Mouse (Mus musculus): ENCODE measurements at regions not wholly inside any gene's neighbourhood (a gene's known extent, or its start where the extent isn't known, plus 50 kb on each side); places are given as distances from the start of the nearest gene placed in this dataset.

DNA sequence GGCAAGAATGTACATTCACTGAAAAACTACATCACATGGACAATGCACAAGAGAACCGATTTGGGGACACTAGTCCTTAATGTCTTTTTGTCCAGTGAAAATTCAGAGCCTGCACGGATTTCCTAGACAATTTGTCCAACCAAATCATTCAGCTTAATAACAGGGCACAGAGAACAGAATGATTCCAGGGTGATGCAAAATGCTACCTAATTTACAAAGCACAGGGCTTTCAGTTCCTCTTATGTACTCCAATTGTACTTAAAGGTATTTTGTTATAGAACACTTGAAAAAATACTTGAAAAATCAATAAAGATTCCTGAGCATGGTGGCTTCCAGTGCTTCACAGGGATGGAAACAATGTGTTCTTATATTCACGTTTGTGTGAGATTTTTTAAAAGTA, 75.2 kb upstream of the Pfn2 start:
- Histone ChIP-seq H3K9me3 (ENCODE audit: control insufficient read depth, low read length) (no peaks in the 10 kb centered on the region), H3K9ac (ENCODE audit: low read depth, low read length) (no peak overlapping the region), H3K36me3 (ENCODE audit: control insufficient read depth, insufficient read depth, low read length) (no peaks in the 10 kb centered on the region), H3K27me3 (ENCODE audit: control insufficient read depth, insufficient read depth, low read length) (no peaks in the 10 kb centered on the region), H3K4me2 (replicated peaks; ENCODE audit: low read depth, low read length) (no peak overlapping the region), H3K4me1 (replicated peaks; ENCODE audit: control insufficient read depth, insufficient read depth, low read length) (no peaks in the 10 kb centered on the region), H3K27ac (ENCODE audit: low read depth, low read length) (no peak overlapping the region), H3K4me3 (ENCODE audit: low read depth, low read length) (no peak overlapping the region)
- no peak for ATAC-seq (ENCODE audit: low FRiP score)
- DNase-seq (ENCODE audit: low spot score) = no peak
- WGBS = 79% methylated on average over 3 of the region's 3 CpGs

DNA sequence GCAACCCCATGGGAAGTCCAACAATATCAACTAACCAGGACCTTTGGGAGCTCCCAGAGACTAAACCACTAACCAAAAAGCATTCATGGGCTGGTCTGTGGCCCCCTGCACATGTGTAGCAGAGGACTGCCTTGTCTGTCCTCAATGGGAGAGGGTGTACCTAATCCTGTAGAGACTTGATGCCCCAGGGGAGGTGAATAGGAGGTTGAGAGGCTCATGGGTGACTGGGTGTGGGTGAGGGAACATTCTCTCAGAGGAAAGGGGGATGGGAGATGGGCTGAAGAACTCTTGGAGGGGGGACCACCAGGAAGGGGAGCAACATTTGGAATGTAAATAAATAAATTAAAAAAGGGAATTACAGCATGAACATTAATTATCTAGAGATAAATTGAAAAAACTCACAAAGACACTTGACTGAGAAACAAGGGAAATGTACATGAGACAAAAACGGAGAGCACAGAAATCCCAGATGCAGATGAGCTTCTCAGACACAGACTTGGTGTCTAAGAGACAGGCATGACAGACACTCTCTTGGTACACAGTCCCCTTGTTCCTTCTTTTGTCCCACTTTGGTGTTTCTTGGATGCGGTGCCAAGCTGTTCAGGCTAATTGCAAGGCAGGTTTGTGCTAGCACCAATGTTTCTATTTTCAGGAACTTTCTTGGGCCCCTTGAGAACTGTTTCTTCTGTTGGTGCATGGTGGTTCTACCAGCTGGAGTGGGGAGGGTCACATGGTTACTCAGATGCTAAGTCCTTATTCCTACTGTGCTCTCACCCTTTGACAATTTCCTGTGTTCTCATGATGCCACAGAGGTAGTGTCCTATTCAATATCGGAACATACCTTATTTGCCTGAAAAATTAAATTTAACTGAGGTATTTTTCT, 85.0 kb upstream of the Pfn2 start:
- no peaks in the 10 kb centered on the region for H3K27me3 ChIP-seq (ENCODE audit: control insufficient read depth, insufficient read depth, low read length)
- no peak overlapping the region for H3K27ac ChIP-seq (ENCODE audit: low read depth, low read length)
- H3K4me2 ChIP-seq (replicated peaks; ENCODE audit: low read depth, low read length) = no peak overlapping the region
- no peaks in the 10 kb centered on the region for H3K4me1 ChIP-seq (replicated peaks; ENCODE audit: control insufficient read depth, insufficient read depth, low read length)
- DNase-seq (ENCODE audit: low spot score) (no peak), ATAC-seq (ENCODE audit: low FRiP score) (no peak)
- H3K36me3 ChIP-seq (ENCODE audit: control insufficient read depth, insufficient read depth, low read length) = no peaks in the 10 kb centered on the region
- H3K9ac ChIP-seq (ENCODE audit: low read depth, low read length) = no peak overlapping the region
- H3K9me3 ChIP-seq (ENCODE audit: control insufficient read depth, low read length) = no peaks in the 10 kb centered on the region
- 92% methylated on average over 3 of the region's 3 CpGs for WGBS
- no peak overlapping the region for H3K4me3 ChIP-seq (ENCODE audit: low read depth, low read length)

DNA sequence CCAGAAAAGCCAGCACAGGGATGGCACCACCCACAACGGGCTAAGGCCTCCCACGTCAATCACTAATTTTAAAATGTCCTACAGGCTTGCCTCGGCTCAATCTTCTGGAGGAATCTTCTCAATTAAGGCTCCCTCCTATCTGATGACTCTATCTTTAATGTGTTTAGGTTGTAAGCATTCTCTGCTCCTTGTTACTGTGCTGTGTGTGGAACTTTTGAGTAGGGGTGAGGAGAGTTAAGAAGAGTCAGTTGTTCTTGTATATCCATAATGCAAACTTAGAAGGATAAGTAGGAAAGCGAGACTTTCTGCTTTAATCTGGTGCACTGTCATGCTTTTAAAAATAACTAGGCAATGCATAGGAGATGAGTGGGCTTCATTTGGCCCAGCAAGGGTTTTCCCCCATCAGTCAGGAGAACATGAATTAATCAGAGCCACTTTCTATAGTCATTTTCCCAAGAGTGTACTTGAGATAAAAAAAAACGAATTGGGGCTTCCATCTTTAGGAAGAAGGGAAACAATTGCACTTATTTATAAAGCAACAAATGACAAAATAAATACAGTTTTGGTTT, 87.2 kb upstream of the Pfn2 start:
- Histone ChIP-seq H3K9ac (ENCODE audit: low read depth, low read length) (no peak overlapping the region), H3K27me3 (ENCODE audit: control insufficient read depth, insufficient read depth, low read length) (no peaks in the 10 kb centered on the region), H3K9me3 (ENCODE audit: control insufficient read depth, low read length) (no peaks in the 10 kb centered on the region), H3K36me3 (ENCODE audit: control insufficient read depth, insufficient read depth, low read length) (no peaks in the 10 kb centered on the region), H3K4me3 (ENCODE audit: low read depth, low read length) (no peak overlapping the region), H3K27ac (ENCODE audit: low read depth, low read length) (no peak overlapping the region), H3K4me1 (replicated peaks; ENCODE audit: control insufficient read depth, insufficient read depth, low read length) (no peaks in the 10 kb centered on the region), H3K4me2 (replicated peaks; ENCODE audit: low read depth, low read length) (no peak overlapping the region)
- DNase-seq (ENCODE audit: low spot score) (no peak), ATAC-seq (ENCODE audit: low FRiP score) (no peak)
- 74% methylated on average over 5 of the region's 5 CpGs for WGBS

DNA sequence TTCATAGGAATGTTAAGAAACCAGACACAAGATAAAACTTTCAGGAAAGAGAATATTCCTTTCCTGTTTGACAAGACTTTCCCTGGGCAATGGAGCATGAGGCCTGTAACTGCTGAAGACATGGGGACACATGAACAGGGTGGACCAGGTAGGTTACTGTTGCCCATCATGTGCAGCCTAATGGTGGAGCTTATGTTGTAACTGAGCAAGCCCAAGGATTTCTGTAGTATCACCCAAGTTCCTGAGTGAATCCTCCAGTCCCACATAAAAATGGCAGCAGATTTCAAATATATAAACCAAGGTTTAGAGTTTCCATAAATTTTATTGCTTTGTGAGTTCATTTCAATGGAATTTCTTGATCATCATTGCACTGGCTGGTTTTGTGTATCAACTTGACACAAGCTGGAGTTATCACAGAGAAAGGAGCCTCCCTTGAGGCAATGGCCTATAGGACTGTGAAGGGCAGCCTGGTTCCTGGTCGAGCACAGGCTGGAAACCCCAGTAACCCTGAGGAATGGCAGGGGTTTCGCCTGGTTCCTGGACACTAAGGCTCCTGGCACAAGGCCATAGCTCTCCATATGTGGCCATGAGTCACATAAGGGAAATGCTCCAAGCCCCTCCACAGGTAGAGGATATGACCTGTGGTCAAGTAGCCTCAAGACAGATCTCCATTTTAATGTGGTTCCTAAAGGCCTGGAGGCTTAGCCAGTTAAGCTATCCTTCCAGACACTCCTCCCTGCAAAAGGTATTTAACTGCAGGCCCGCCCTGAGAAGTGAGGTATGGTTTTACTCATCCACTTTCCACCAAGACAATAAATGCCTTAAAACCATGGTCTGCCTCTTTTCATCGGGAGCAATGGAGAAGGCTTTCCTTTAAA, 92.9 kb upstream of the Pfn2 start:
- no peak overlapping the region for H3K4me2 ChIP-seq (replicated peaks; ENCODE audit: low read depth, low read length)
- H3K27ac ChIP-seq (ENCODE audit: low read depth, low read length) = no peak overlapping the region
- H3K9ac ChIP-seq (ENCODE audit: low read depth, low read length) = no peak overlapping the region
- WGBS = 88% methylated on average over 4 of the region's 4 CpGs
- no peaks in the 10 kb centered on the region for H3K9me3 ChIP-seq (ENCODE audit: control insufficient read depth, low read length)
- H3K4me1 ChIP-seq (replicated peaks; ENCODE audit: control insufficient read depth, insufficient read depth, low read length) = no peaks in the 10 kb centered on the region
- H3K27me3 ChIP-seq (ENCODE audit: control insufficient read depth, insufficient read depth, low read length) = no peaks in the 10 kb centered on the region
- H3K4me3 ChIP-seq (ENCODE audit: low read depth, low read length) = no peak overlapping the region
- H3K36me3 ChIP-seq (ENCODE audit: control insufficient read depth, insufficient read depth, low read length) = no peaks in the 10 kb centered on the region
- DNase-seq (ENCODE audit: low spot score) (no peak), ATAC-seq (ENCODE audit: low FRiP score) (no peak)

DNA sequence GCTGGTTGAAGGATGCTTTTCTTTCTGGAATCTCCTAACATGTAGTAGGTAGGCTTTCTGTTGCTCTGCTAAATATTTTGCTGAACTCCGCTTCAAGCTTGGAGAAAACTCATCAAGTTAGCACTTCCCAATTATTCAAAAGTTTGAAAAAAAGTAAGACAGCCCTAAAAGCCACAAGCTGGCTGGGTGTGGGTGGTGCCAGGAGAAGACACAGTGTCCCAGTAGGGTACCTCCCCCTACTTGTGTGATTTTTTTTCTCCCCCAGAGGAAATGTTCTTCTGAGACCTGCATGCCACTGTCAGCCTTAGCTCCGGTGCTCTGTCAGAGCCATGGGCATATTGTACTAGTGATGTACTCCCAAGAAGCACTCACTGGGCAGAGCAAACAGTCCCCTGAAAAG, 96.8 kb upstream of the Pfn2 start:
- H3K9ac ChIP-seq (ENCODE audit: low read depth, low read length) = no peak overlapping the region
- no peaks in the 10 kb centered on the region for H3K36me3 ChIP-seq (ENCODE audit: control insufficient read depth, insufficient read depth, low read length)
- H3K4me3 ChIP-seq (ENCODE audit: low read depth, low read length) = no peak overlapping the region
- DNase-seq (ENCODE audit: low spot score) (no peak), ATAC-seq (ENCODE audit: low FRiP score) (no peak)
- 81% methylated on average over 2 of the region's 2 CpGs for WGBS
- H3K27ac ChIP-seq (ENCODE audit: low read depth, low read length) = no peak overlapping the region
- no peaks in the 10 kb centered on the region for H3K9me3 ChIP-seq (ENCODE audit: control insufficient read depth, low read length)
- H3K4me2 ChIP-seq (replicated peaks; ENCODE audit: low read depth, low read length) = no peak overlapping the region
- no peaks in the 10 kb centered on the region for H3K4me1 ChIP-seq (replicated peaks; ENCODE audit: control insufficient read depth, insufficient read depth, low read length)
- no peaks in the 10 kb centered on the region for H3K27me3 ChIP-seq (ENCODE audit: control insufficient read depth, insufficient read depth, low read length)

DNA sequence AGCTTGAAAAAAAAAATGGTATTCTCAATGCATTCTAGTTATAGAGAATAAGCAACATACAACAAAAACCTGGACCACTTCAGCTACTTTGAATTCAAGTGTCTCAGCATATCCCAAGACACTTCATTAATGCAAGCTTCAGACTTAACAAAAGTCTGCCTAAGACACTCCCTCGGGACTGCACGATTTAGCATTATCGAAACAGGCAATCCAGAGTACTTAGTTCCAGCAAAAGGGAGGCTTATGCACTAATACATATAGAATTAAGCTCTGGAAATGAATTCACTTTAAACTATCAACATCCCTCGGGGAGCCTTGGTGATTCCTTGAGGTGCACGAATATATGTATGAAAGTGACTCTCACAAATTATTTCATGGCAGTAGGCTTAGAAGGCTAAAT, 97.9 kb upstream of the Pfn2 start:
- no peaks in the 10 kb centered on the region for H3K27me3 ChIP-seq (ENCODE audit: control insufficient read depth, insufficient read depth, low read length)
- H3K4me3 ChIP-seq (ENCODE audit: low read depth, low read length) = no peak overlapping the region
- DNase-seq (ENCODE audit: low spot score) = no peak
- 89% methylated on average over 5 of the region's 5 CpGs for WGBS
- no peak overlapping the region for H3K27ac ChIP-seq (ENCODE audit: low read depth, low read length)
- H3K36me3 ChIP-seq (ENCODE audit: control insufficient read depth, insufficient read depth, low read length) = no peaks in the 10 kb centered on the region
- no peak overlapping the region for H3K4me2 ChIP-seq (replicated peaks; ENCODE audit: low read depth, low read length)
- no peak overlapping the region for H3K9ac ChIP-seq (ENCODE audit: low read depth, low read length)
- no peak for ATAC-seq (ENCODE audit: low FRiP score)
- H3K9me3 ChIP-seq (ENCODE audit: control insufficient read depth, low read length) = no peaks in the 10 kb centered on the region
- no peaks in the 10 kb centered on the region for H3K4me1 ChIP-seq (replicated peaks; ENCODE audit: control insufficient read depth, insufficient read depth, low read length)

DNA sequence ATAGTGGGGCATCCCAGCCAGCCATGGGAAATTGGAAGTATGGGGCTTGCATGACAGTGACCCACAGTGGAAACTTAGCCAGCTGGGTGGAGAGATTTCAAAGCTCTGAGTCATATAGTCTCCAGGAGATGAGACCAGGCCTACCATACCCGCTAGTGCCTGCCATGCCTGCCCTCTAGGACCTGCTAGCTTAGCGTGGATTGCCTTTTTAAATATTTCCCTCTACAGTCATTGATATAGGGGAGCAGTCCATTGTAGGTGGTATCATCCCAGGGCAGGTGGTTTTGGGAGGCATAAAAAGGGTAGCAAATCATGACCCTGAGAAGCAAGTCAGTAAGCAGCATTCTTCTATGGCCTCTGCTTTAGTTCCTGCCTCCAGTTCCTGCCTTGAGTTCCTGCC, 99.5 kb upstream of the Pfn2 start:
- Histone ChIP-seq H3K9me3 (ENCODE audit: control insufficient read depth, low read length) (no peaks in the 10 kb centered on the region), H3K27ac (ENCODE audit: low read depth, low read length) (no peak overlapping the region), H3K36me3 (ENCODE audit: control insufficient read depth, insufficient read depth, low read length) (no peaks in the 10 kb centered on the region), H3K27me3 (ENCODE audit: control insufficient read depth, insufficient read depth, low read length) (no peaks in the 10 kb centered on the region), H3K9ac (ENCODE audit: low read depth, low read length) (no peak overlapping the region), H3K4me3 (ENCODE audit: low read depth, low read length) (no peak overlapping the region), H3K4me1 (replicated peaks; ENCODE audit: control insufficient read depth, insufficient read depth, low read length) (no peaks in the 10 kb centered on the region), H3K4me2 (replicated peaks; ENCODE audit: low read depth, low read length) (no peak overlapping the region)
- DNase-seq (ENCODE audit: low spot score) = no peak
- 96% methylated on average over 2 of the region's 2 CpGs for WGBS
- ATAC-seq (ENCODE audit: low FRiP score) = no peak

DNA sequence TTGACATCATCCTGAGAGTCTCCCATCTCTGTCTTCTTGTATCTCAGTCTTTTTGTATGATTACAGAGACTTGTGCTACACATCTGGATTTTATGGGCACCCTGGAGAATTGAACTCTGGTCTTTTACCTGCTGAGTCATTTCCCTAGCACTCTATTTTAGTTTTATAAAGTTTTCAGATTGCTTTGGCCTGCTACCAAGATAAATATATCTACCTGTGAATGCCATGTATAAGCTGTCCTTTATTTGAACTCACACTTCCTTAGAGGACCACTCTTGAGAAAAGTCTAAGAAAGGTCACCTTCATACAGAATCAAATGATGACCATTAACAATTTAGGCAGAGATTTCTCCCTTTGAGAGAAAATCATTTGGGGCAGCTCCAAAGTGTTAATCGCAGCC, 100.8 kb upstream of the Pfn2 start:
- 92% methylated on average over 1 of the region's 1 CpGs for WGBS
- Histone ChIP-seq H3K9ac (ENCODE audit: low read depth, low read length) (no peak overlapping the region), H3K36me3 (ENCODE audit: control insufficient read depth, insufficient read depth, low read length) (no peaks in the 10 kb centered on the region), H3K27ac (ENCODE audit: low read depth, low read length) (no peak overlapping the region), H3K27me3 (ENCODE audit: control insufficient read depth, insufficient read depth, low read length) (no peaks in the 10 kb centered on the region), H3K4me2 (replicated peaks; ENCODE audit: low read depth, low read length) (no peak overlapping the region), H3K4me1 (replicated peaks; ENCODE audit: control insufficient read depth, insufficient read depth, low read length) (no peaks in the 10 kb centered on the region), H3K9me3 (ENCODE audit: control insufficient read depth, low read length) (no peaks in the 10 kb centered on the region), H3K4me3 (ENCODE audit: low read depth, low read length) (no peak overlapping the region)
- ATAC-seq (ENCODE audit: low FRiP score) (no peak), DNase-seq (ENCODE audit: low spot score) (no peak)

Measured in hindbrain, embryonic 11.5 days (tissue).